Mouse (Mus musculus) large intestine, adult 2 months (tissue): Measurements from ENCODE around the gene Doc2g. TPM values are rescaled to one million over a fixed set of nuclear protein-coding genes. Genes with fewer than 3 reads are reported as not detected.
A peak's percentile ranks its signal among the peaks of the same experiment; 100 is the strongest.
"Not testable (repeated sequence)": the region's sequence is repeated elsewhere in the genome, so short reads cannot be mapped to it uniquely, and the experiment has no call there.

ENCODE experiments used
- DNase-seq: peaks from one replicate; pipeline ENCODE4 v3.0.0-alpha.2; 2012; ENCODE audit warnings: low read depth, low spot score
- WGBS: fragments of 180-500 bp; shearing (Covaris S2); methylation state at CpG from one replicate; pipeline ENCODE4 v1.1.7; 2018; 5-methylcytosine and 5-hydroxymethylcytosine counted together
- polyA plus RNA-seq: library from polyadenylated mRNA; depleted of rRNA; stranded (reverse); fragments of >200 nt; gene quantifications from 2 replicates; pipeline ENCODE4 v1.2.3, GENCODE M21; 2012; rRNA removed

Gene Doc2g
- polyA plus RNA-seq, 1 experiment, result 6.8 TPM

DNA sequence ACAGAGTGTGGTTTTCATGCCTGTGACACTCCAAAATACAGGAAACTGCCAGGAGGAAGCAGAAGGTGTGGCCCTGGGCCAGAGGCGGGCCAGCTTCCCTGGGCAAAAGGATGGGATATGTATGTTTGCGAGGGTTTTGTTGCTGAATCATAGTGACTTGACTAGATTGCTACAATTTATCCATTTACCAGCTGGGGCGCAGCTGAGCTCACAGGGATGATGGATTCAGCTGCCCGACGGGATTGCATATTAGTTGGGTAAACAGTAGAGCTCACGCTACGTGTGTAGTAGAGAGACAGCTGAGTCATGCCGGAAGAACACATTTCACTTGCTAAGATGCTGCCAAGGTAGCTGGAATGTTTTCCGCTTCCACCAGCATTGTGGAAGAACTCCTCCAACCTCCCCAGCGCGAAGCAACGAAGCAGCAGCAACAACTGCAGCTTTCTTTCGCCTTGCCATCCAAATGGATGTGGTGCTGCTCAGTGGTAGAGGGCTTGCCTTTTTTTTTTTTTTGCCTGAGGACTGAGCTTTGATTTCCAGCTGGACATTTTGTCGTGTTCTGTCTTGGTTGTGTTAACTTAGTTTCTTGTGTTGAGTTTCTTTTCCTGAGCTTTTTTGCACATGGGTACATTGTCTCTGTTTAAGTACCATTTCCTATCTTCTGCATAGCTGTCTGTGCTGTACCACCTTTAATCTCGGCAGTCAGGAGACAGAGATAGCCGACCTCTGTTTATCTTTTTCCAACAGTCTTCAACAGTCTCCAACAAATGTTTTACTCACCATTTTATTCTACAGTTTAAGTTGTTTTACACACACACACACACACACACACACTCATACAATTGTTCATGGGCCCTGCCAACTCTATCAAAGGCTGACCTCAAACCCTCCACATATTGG is 43.1 kb downstream of the Doc2g start, which contains the start of gene Gstp2:
Gene Gstp2 (minus strand): TSS at position 58 of the 900 bp plus-strand sequence.
- DNase-seq, result peak; percentile 94
- 11% methylated on average over 16 of the region's 16 CpGs for WGBS

DNA sequence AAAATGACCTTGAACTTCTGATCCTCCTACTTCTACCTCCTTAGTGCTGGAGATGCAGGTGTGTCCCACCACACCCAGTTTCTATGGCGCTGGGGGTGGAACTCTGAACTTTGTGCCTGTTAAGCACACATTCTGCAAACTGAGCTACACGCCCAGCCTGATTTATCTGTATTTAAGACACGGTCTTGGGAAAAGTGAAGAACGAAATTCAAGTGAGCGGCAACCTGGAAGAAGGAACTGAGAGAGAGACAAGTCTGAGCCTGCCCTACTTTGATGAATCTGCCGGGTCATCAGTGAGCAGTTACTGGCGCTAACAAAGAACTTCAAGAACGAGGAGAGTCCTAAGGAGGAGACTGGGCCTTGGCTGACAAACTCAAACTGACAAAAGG is 43.7 kb downstream of the Doc2g start:
- 32% methylated on average over 8 of the region's 8 CpGs for WGBS
- DNase-seq, result peak; percentile 89

DNA sequence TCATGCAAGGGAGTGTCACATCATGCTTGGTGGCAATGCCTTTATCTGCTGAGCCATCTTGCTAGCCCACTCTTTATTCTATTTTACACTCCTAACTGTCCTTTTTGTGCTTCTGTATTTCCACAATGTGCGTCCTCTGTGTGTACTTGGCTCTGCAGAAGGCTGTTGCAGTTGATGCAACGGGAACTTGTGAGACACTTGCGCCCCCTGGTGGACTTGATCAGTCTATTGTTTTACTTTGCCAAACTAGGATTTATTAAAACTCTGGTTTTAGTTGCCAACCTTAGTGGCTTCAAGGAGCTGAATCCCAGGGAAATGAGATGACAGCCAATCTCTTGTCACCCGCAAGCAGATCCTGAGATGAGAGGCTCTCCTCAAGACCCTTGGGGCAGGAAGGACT is 44.7 kb downstream of the Doc2g start:
- 19% methylated on average over 4 of the region's 4 CpGs for WGBS
- DNase-seq, result no peak

DNA sequence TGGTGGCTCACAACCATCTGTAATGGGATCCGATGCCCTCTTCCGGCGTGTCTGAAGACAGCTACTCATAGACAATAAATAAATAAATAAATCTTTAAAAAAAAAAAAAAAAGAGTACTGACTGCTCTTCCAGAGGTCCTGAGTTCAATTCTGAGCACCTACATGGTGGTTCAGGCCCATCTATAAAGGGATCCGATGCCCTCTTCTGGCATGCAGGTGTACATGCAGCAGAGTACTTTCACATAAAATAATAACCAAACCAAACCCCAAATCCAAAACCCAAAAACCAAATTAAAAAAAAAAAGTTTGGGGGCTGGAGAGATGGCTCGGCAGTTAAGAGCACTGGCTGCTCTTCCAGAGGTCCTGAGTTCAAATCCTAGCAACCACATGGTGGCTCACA is 46.0 kb downstream of the Doc2g start:
- 80% methylated on average over 5 of the region's 5 CpGs for WGBS
- DNase-seq, result not testable (repeated sequence)

DNA sequence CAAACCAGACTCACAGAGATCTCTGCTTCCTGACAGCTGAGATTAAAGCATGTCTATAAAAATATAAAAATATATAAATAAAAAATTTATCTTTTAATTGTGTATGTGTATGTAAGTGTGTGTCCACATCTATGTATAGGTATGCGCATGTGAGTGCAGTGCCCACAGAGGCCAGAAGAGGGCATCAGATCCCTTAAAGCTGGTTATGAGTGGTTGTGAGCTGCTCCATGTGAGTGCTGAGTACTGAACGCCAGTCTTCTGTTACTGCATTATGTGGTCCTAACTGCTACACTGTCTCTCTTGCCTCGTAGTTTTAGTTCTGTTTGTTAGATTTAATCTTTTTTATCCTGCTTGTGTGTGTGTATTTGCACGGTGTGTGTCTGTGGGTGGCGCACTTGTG is 47.9 kb downstream of the Doc2g start:
- no peak for DNase-seq
- 97% methylated on average over 5 of the region's 5 CpGs for WGBS

DNA sequence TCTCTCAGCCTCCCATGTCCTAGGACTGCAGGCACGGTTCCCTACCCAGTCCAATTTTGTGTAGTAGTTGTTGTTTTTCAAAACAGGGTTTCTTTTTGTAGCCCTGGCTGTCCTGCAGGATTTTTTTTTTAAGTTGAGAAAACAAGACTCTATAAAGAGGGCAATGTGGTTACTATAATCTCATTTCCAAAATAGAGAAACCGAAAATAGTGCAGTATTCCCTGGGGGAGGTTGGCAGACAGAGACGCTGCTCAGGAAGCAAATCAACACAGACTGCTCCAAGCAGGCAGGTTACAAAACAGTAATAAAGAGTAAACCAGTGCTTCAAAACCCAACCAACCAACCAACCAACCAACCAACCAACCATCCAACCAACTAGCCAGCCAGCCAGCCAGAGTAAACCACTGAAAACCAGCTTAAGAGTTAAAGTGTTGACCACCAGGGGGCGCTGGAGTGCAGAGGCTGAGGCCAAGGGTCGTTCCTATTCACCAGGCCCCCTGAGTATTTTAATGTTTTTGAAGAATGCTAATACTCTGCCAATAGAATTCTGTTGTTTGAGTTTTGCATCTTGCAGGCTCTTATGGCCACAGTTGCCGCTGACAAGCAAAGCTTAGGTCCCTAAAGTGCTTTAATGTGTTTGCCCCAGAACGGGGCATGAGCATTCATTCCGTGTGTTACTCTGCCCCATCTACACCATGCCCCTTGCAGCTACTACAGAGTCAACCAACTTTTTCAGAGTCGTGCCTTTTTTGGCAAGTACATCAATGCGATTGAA is 48.8 kb downstream of the Doc2g start:
- no peak for DNase-seq
- WGBS, result 55% methylated on average over 10 of the region's 10 CpGs

DNA sequence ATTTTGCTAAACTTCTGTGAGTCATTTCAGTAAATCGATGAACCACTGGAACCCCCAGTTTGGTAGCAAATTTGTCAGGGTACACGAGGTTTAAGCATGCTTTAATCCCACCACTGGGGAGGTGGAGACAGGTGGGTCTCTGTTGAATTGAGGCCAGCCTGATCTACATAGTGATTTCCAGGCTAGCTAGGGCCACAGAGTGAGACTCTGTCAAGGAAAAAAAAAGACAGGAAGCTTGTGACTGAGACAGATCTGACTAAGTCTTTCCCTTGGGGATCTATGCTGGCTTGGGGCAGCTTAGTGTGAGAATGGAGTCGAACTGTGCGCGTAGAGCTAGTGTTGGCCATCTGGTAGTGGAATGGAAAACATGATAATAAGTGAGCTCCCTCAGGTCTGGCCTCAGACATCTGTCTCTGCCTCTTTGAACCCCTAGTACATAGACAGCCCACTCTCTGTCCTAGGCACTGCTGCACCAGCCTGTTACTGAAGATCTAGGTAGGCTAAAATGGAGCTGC is 49.5 kb downstream of the Doc2g start:
- DNase-seq, result no peak
- WGBS, result 70% methylated on average over 5 of the region's 5 CpGs

DNA sequence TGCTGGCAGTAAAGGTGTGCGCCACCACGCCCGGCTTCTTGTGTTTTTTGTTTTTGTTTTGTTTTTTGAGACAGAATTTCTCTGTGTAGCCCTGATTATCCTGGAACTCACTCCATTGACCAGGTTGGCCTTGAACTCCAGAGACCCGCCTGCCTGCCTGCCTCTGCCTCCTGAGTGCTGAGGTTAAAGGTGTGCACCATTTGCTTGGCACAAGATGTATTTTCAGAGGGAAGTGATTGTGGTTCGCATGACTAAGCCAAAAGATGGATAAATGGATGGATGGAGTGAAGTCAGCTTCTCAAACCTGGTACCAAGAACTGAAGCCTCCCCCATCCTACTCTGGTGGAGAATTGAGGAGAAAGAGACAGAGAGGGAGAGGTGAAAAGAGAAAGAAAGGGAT is 51.5 kb downstream of the Doc2g start:
- 87% methylated on average over 5 of the region's 5 CpGs for WGBS
- no peak for DNase-seq

DNA sequence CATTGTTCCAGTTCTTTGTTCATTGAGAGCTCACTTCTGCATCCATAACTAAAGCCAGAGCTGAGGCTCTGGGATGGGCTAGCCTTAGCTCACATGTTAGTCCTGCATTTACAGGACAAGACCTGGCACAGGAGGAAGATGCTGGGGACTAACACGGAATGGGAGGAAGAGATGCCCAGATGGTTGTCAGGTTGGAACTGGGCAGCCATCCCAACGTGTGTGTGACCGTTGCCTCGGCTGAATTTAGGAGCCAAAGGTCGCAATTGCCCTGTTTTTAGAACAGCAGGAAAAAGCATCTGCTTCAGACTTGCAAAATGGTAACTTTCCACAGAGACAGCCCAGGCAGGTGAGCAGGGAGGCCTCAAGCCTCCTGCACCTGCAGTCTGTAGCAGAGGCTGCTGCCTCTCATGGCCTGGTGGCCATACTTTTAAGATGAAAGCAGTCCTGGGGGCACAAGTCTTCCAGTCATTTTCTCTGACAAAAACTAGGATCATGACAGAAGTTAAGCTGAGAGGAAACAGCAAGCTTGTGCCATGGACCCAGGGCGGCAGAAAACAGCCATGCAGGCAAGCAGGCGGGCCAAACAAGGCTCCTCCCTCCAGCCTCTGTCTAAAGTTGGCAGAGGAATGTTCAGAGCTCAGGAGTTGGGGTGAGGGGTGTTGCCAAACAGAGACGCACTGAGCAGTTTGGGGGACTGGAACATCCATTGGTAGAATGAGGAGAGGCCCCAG is 52.3 kb downstream of the Doc2g start:
- WGBS, result 29% methylated on average over 8 of the region's 8 CpGs
- DNase-seq, result no peak

DNA sequence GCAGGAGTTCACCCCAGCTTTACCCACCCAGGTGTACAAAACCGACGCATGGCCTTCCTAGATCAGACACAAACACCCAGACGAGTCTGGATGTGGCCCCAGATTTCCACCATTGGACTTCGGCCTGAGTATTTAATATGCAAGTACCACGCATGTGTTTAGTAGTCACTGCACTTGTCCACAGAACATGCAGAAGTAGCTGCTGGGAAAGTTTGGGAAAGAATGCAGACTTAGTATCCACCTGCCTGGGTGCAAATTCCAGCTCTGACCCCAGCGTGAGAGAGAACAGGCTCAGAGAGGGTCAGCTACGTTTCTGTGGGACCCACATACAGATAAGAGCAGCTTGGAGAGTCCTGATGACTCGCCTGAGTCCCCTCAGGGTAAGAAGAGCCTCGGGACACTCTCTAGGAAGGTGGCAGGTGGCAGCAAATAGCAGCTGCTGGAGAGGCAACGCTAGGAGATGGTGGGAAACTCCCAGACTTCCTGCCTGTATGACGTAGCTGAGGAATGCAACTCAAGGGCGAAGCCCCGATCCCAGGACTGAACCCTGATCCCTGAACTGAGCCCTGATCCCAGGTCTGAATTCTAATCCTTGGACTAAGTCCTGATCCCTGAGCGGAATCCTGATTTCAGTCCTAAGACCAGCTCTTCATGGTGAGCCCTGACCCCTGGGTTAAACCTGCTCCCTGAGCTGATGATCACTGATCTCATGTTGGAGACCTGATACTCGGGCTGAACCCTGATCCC is 53.0 kb downstream of the Doc2g start:
- no peak for DNase-seq

More for the DNA sequence above, 53.0 kb downstream of the Doc2g start:
- 34% methylated on average over 15 of the region's 15 CpGs for WGBS

Other genes with a start within 250 kb of the Doc2g start
- gene Kmt5b, start 235.9 kb upstream of the Doc2g start, polyA plus RNA-seq, result 9.9 and 15.8 TPM in 2 replicates
- 49.1 and 75.4 TPM in 2 replicates for gene Chka, start 151.5 kb upstream of the Doc2g start, polyA plus RNA-seq
- 164 and 198 TPM in 2 replicates for gene Tcirg1, start 96.2 kb upstream of the Doc2g start, polyA plus RNA-seq
- gene Ndufs8, start 90.5 kb upstream of the Doc2g start, polyA plus RNA-seq, result 417 TPM in 2 replicates
- 21.4 and 45.1 TPM in 2 replicates for gene Aldh3b1, start 73.5 kb upstream of the Doc2g start, polyA plus RNA-seq
- gene Unc93b1, start 68.1 kb upstream of the Doc2g start, polyA plus RNA-seq, result 123 and 160 TPM in 2 replicates
- gene Aldh3b3, start 44.7 kb upstream of the Doc2g start, polyA plus RNA-seq, result 0.16 and 0.95 TPM in 2 replicates
- 1.3 and 2.0 TPM in 2 replicates for gene Aldh3b2, start 31.0 kb upstream of the Doc2g start, polyA plus RNA-seq
- gene Acy3, start 16.7 kb upstream of the Doc2g start, polyA plus RNA-seq, result 42.5 and 88.2 TPM in 2 replicates
- not detected in 2 replicates for gene Tbx10, start 10.6 kb upstream of the Doc2g start, polyA plus RNA-seq
- gene Nudt8, start 2.7 kb upstream of the Doc2g start, polyA plus RNA-seq, result 7.7 and 10.5 TPM in 2 replicates
- 1.0 and 2.2 TPM in 2 replicates for gene Gm49405, start 2.7 kb upstream of the Doc2g start, polyA plus RNA-seq
- 152 and 205 TPM in 2 replicates for gene Ndufv1, start 9.5 kb downstream of the Doc2g start, polyA plus RNA-seq
- gene Gstp1, start 34.7 kb downstream of the Doc2g start, polyA plus RNA-seq, result 910 and 1,226 TPM in 2 replicates
- gene Gstp2, start 42.7 kb downstream of the Doc2g start, polyA plus RNA-seq, result 188 and 228 TPM in 2 replicates
- 19.4 and 21.9 TPM in 2 replicates for gene Gstp3, start 56.3 kb downstream of the Doc2g start, polyA plus RNA-seq
- not detected in 2 replicates for gene Cabp2, start 78.3 kb downstream of the Doc2g start, polyA plus RNA-seq
- 319 and 372 TPM in 2 replicates for gene Cdk2ap2, start 93.9 kb downstream of the Doc2g start, polyA plus RNA-seq
- 114 and 145 TPM in 2 replicates for gene Pitpnm1, start 96.7 kb downstream of the Doc2g start, polyA plus RNA-seq
- 62.8 and 63.6 TPM in 2 replicates for gene Aip, start 122.5 kb downstream of the Doc2g start, polyA plus RNA-seq
- gene Gpr152, start 136.5 kb downstream of the Doc2g start, polyA plus RNA-seq, result 0.03 TPM in 1 of 2 replicates, not detected in the other
- 0.45 and 0.88 TPM in 2 replicates for gene Cabp4, start 140.7 kb downstream of the Doc2g start, polyA plus RNA-seq
- 385 and 500 TPM in 2 replicates for gene Coro1b, start 145.3 kb downstream of the Doc2g start, polyA plus RNA-seq
- 56.3 and 62.6 TPM in 2 replicates for gene Ptprcap, start 150.3 kb downstream of the Doc2g start, polyA plus RNA-seq
- 37.5 and 49.3 TPM in 2 replicates for gene Rps6kb2, start 160.0 kb downstream of the Doc2g start, polyA plus RNA-seq
- 3.2 and 3.3 TPM in 2 replicates for gene Carns1, start 172.2 kb downstream of the Doc2g start, polyA plus RNA-seq
- 23.0 TPM in 2 replicates for gene Tbc1d10c, start 188.0 kb downstream of the Doc2g start, polyA plus RNA-seq
- 374 and 382 TPM in 2 replicates for gene Ppp1ca, start 188.8 kb downstream of the Doc2g start, polyA plus RNA-seq
- 25.5 and 26.9 TPM in 2 replicates for gene Rad9a, start 198.3 kb downstream of the Doc2g start, polyA plus RNA-seq
- gene Clcf1, start 210.9 kb downstream of the Doc2g start, polyA plus RNA-seq, result 7.4 and 8.4 TPM in 2 replicates
- gene AC109138.7, start 211.0 kb downstream of the Doc2g start, polyA plus RNA-seq, result not detected in 2 replicates
- 116 and 130 TPM in 2 replicates for gene Pold4, start 228.6 kb downstream of the Doc2g start, polyA plus RNA-seq